Mouse (Mus musculus) CD4-positive, CD25-positive, alpha-beta regulatory T cell, adult 4 months (primary cell): Measurements from ENCODE around the gene Zic2. TPM values are rescaled to one million over a fixed set of nuclear protein-coding genes. Genes with fewer than 3 reads are reported as not detected.
"Not testable (repeated sequence)": the region's sequence is repeated elsewhere in the genome, so short reads cannot be mapped to it uniquely, and the experiment has no call there.

Source experiments
- ATAC-seq: one replicate; pipeline ENCODE4 v1.8.0; 2017
- polyA plus RNA-seq, 2 experiments: library from polyadenylated mRNA; unstranded; fragments of 100-300 nt; shearing (Covaris generic); gene quantifications; one replicate each; pipeline ENCODE4 v1.2.1; 2017

Zic2 gene
- polyA plus RNA-seq = not detected

GRCm38 (mm10) chr14:122474891-122475556 lies at the start of gene Zic2:
Gene Zic2 (plus strand): TSS chr14:122475435.
- peak; percentile 30 for ATAC-seq

- no peak for ATAC-seq
Observed at GRCm38 (mm10) chr14:122426529-122427203, 48.6 kb upstream of the Zic2 start.

- ATAC-seq = no peak
Observed at GRCm38 (mm10) chr14:122427204-122427560, 48.1 kb upstream of the Zic2 start.

GRCm38 (mm10) chr14:122427654-122428053 lies 47.6 kb upstream of the Zic2 start:
- no peak for ATAC-seq

GRCm38 (mm10) chr14:122432558-122432957 lies 42.7 kb upstream of the Zic2 start:
- no peak for ATAC-seq

GRCm38 (mm10) chr14:122434039-122434438 lies 41.2 kb upstream of the Zic2 start:
- no peak for ATAC-seq

- ATAC-seq = no peak
Observed at GRCm38 (mm10) chr14:122436850-122437249, 38.4 kb upstream of the Zic2 start.

GRCm38 (mm10) chr14:122449601-122450495 lies 25.4 kb upstream of the Zic2 start:
- no peak for ATAC-seq

GRCm38 (mm10) chr14:122450496-122451382 lies 24.5 kb upstream of the Zic2 start, which contains the start of gene Gm5089:
Gene Gm5089 (minus strand): TSS chr14:122451115.
- no peak for ATAC-seq

- no peak for ATAC-seq
Observed at GRCm38 (mm10) chr14:122451551-122452145, 23.6 kb upstream of the Zic2 start.

- ATAC-seq = no peak
Observed at GRCm38 (mm10) chr14:122452701-122453387, 22.4 kb upstream of the Zic2 start.

GRCm38 (mm10) chr14:122453388-122453995 lies 21.7 kb upstream of the Zic2 start:
- ATAC-seq = no peak

- no peak for ATAC-seq
Observed at GRCm38 (mm10) chr14:122453996-122454738, 21.1 kb upstream of the Zic2 start.

GRCm38 (mm10) chr14:122454901-122455561 lies 20.2 kb upstream of the Zic2 start:
- no peak for ATAC-seq

- no peak for ATAC-seq
Observed at GRCm38 (mm10) chr14:122455562-122455958, 19.7 kb upstream of the Zic2 start.

GRCm38 (mm10) chr14:122459332-122459731 lies 15.9 kb upstream of the Zic2 start:
- ATAC-seq = not testable (repeated sequence)

- no peak for ATAC-seq
Observed at GRCm38 (mm10) chr14:122459776-122460175, 15.5 kb upstream of the Zic2 start.

- ATAC-seq = no peak
Observed at GRCm38 (mm10) chr14:122460226-122460625, 15.0 kb upstream of the Zic2 start.

GRCm38 (mm10) chr14:122461500-122461899 lies 13.7 kb upstream of the Zic2 start:
- ATAC-seq = no peak
